Mouse (Mus musculus): ENCODE results near the gene L3mbtl2. TPM values are rescaled to one million over a fixed set of nuclear protein-coding genes. Genes with fewer than 3 reads are reported as not detected.
A peak's percentile ranks its signal among the peaks of the same experiment; 100 is the strongest.

The L3mbtl2 gene
- polyA plus RNA-seq, 1 experiment from 2014 or later: 31.8 TPM

- Histone ChIP-seq H3K4me3 (replicated peaks) (no peak overlapping the region), H3K27me3 (no peaks in the 10 kb centered on the region), H3K27ac (no peak overlapping the region), H3K36me3 (peaks cover 90% of the 10 kb centered on the region), H3K9me3 (no peaks in the 10 kb centered on the region), H3K4me1 (replicated peaks) (no peaks in the 10 kb centered on the region), H3K4me2 (replicated peaks) (no peak overlapping the region), H3K9ac (replicated peaks) (no peak overlapping the region)
- WGBS: 86% methylated on average over 4 of the region's 4 CpGs
- ATAC-seq: no peak
Observed at GRCm38 (mm10) chr15:81710801-81711200, 47.1 kb downstream of the L3mbtl2 start.

DNA sequence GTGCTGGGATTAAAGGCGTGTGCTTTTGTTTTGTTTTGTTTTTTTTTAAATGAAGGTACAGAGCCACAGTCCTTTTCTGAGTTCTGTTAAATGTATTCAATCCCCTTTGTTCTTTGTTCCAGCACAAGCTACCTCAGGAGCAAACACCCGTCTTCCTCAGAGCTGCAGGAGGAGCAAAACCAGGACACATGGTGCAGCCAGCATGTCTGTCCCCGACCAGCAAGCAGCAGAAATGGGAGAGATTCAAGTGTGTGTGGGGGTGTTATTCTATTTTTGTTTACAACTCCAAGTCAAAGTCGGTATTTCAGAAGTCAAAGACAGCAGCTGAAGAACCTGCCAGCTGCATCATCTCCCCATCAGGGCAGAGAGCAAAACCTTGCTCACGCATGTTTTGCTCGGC lies 50.1 kb downstream of the L3mbtl2 start:
- Histone ChIP-seq H3K4me2 (replicated peaks) (no peak overlapping the region), H3K36me3 (peaks cover 92% of the 10 kb centered on the region), H3K9ac (replicated peaks) (no peak overlapping the region), H3K4me1 (replicated peaks) (peaks cover 10% of the 10 kb centered on the region), H3K27ac (no peak overlapping the region), H3K4me3 (replicated peaks) (no peak overlapping the region), H3K9me3 (no peaks in the 10 kb centered on the region), H3K27me3 (no peaks in the 10 kb centered on the region)
- WGBS: 89% methylated on average over 6 of the region's 6 CpGs
- no peak for ATAC-seq

GRCm38 (mm10) chr15:81718336-81719138 lies 54.8 kb downstream of the L3mbtl2 start:
- peak; percentile 89 for ATAC-seq
- H3K4me3 ChIP-seq (replicated peaks): no peak overlapping the region
- peak overlapping the region; percentile 17 for H3K9ac ChIP-seq (replicated peaks)
- H3K27me3 ChIP-seq: no peaks in the 10 kb centered on the region
- peaks cover 15% of the 10 kb centered on the region for H3K4me1 ChIP-seq (replicated peaks)
- H3K9me3 ChIP-seq: no peaks in the 10 kb centered on the region
- peaks cover 94% of the 10 kb centered on the region for H3K36me3 ChIP-seq
- 82% methylated on average over 9 of the region's 9 CpGs for WGBS
- peak overlapping the region; percentile 87 for H3K27ac ChIP-seq
- H3K4me2 ChIP-seq (replicated peaks): peak overlapping the region; percentile 25; the same call in 1 of the 2 replicates

DNA sequence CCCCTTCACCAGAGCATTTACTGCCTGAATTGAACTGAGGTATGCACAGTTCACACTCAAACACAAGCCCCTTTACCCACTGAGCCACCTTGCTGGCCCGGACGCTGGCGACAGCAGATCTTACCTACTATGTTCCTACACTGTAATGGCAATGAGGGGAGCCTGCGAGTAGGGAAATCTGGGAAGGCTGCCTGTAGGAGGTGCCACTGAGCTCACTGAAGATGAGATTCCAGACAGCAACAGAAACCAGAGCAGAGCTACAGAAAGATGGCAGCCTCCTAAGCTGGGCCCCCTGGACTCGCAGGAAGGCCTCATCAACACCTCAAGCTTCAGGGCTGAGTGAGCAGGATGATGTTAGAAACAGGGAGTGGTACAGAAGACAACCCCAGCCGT lies 55.4 kb downstream of the L3mbtl2 start:
- Histone ChIP-seq H3K4me1 (replicated peaks) (peaks cover 15% of the 10 kb centered on the region), H3K36me3 (peaks cover 94% of the 10 kb centered on the region), H3K4me3 (replicated peaks) (no peak overlapping the region), H3K27ac (peak overlapping the region; percentile 87), H3K27me3 (no peaks in the 10 kb centered on the region), H3K9me3 (no peaks in the 10 kb centered on the region), H3K9ac (replicated peaks) (no peak overlapping the region), H3K4me2 (replicated peaks) (no peak overlapping the region)
- WGBS: 89% methylated on average over 6 of the region's 6 CpGs
- no peak for ATAC-seq

DNA sequence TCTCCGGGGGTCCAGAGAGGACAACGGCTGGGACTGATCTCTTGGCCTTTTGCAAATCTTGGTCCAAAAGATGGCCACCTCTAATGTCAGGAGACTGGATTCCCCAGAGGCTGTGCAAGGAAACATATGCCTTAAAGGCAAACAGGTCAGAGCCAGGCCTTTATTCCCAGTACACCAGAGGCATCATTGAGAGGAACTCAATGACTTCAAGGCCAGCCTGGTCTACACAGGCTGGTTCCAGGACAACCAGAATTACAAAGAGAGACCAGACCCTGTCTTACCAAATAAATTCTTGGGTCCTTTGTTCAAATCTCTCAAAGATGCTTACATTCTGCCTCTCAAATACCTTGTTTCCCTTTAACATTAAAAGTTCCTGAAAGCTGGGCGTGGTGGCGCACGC lies 58.7 kb downstream of the L3mbtl2 start:
- Histone ChIP-seq H3K4me2 (replicated peaks) (no peak overlapping the region), H3K4me1 (replicated peaks) (peaks cover 26% of the 10 kb centered on the region), H3K27me3 (no peaks in the 10 kb centered on the region), H3K36me3 (peaks cover 71% of the 10 kb centered on the region), H3K4me3 (replicated peaks) (no peak overlapping the region), H3K27ac (no peak overlapping the region), H3K9me3 (no peaks in the 10 kb centered on the region), H3K9ac (replicated peaks) (no peak overlapping the region)
- no peak for ATAC-seq
- WGBS: 94% methylated on average over 5 of the region's 5 CpGs

DNA sequence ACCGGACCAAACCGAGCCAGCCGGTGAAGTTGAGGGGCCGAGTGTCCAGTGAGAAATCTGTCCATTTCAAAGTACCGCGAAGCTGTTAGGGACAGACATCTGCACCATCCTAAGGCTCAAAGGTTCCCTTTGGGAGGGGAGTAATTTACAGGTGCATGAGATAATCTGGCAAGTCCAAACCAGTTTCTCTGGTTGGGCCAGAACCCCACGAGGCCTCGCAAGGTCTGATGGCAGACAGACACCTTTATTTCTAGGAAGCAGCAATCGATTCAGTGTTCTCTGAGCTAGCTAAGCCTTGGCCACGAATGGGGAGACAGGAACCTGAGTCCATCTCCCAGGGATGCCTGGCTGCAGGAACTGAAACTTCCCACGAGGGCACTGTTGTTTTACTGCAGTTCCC lies 60.0 kb downstream of the L3mbtl2 start:
- peaks cover 60% of the 10 kb centered on the region for H3K36me3 ChIP-seq
- H3K9ac ChIP-seq (replicated peaks): no peak overlapping the region
- no peak overlapping the region for H3K27ac ChIP-seq
- WGBS: 93% methylated on average over 11 of the region's 11 CpGs
- no peaks in the 10 kb centered on the region for H3K9me3 ChIP-seq
- H3K4me2 ChIP-seq (replicated peaks): no peak overlapping the region
- H3K27me3 ChIP-seq: no peaks in the 10 kb centered on the region
- H3K4me1 ChIP-seq (replicated peaks): peaks cover 30% of the 10 kb centered on the region
- no peak overlapping the region for H3K4me3 ChIP-seq (replicated peaks)
- no peak for ATAC-seq

GRCm38 (mm10) chr15:81725965-81726364 lies 62.3 kb downstream of the L3mbtl2 start:
- Histone ChIP-seq H3K9me3 (no peaks in the 10 kb centered on the region), H3K4me3 (replicated peaks) (no peak overlapping the region), H3K27me3 (no peaks in the 10 kb centered on the region), H3K27ac (no peak overlapping the region), H3K4me1 (replicated peaks) (peaks cover 29% of the 10 kb centered on the region), H3K9ac (replicated peaks) (no peak overlapping the region), H3K36me3 (peaks cover 36% of the 10 kb centered on the region), H3K4me2 (replicated peaks) (no peak overlapping the region)
- WGBS: 93% methylated on average over 8 of the region's 8 CpGs
- no peak for ATAC-seq

DNA sequence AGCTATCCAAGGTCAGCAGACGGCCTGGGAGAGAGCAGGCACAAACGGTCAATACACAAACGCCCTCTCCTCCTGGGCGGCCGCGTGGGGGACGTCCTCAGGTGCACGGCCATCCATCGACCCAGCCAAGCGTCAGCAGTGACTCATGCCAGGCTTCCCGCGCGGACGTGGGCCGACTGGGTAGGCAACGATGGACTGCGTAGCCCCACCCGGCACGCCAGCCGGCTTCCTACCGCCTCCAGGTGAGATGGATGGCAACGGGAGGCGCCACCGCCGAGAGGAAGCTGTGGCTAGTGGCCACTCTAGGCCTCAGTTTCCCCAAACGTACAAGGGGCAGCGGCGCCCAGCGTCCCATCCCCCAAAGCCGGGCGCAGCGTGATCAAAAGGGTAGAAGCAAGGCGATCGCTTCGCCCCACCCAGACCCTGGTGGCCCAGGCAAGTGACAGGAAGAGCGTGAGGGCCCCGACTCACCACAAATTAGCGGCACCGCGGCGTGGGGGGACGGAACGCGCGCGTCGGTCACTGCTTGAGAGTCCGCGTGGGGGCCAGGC lies 65.6 kb downstream of the L3mbtl2 start:
- H3K9ac ChIP-seq (replicated peaks): peak overlapping the region; percentile 94
- ATAC-seq: peak; percentile 18
- peak overlapping the region; percentile 96 for H3K4me2 ChIP-seq (replicated peaks)
- WGBS: under 1% methylated on average over 49 of the region's 49 CpGs
- H3K4me1 ChIP-seq (replicated peaks): peaks cover 29% of the 10 kb centered on the region
- H3K27me3 ChIP-seq: no peaks in the 10 kb centered on the region
- H3K9me3 ChIP-seq: no peaks in the 10 kb centered on the region
- peaks cover 3% of the 10 kb centered on the region for H3K36me3 ChIP-seq
- H3K27ac ChIP-seq: peak overlapping the region; percentile 77
- H3K4me3 ChIP-seq (replicated peaks): peak overlapping the region; percentile 99

- Histone ChIP-seq H3K27me3 (no peaks in the 10 kb centered on the region), H3K27ac (peak overlapping the region; percentile 77), H3K9me3 (no peaks in the 10 kb centered on the region), H3K36me3 (no peaks in the 10 kb centered on the region), H3K4me3 (replicated peaks) (peak overlapping the region; percentile 99), H3K9ac (replicated peaks) (peak overlapping the region; percentile 94), H3K4me2 (replicated peaks) (peak overlapping the region; percentile 96), H3K4me1 (replicated peaks) (peaks cover 29% of the 10 kb centered on the region)
- 5% methylated on average over 41 of the region's 41 CpGs for WGBS
- peak; percentile 99 for ATAC-seq
Observed at GRCm38 (mm10) chr15:81729792-81730635, 66.3 kb downstream of the L3mbtl2 start.

DNA sequence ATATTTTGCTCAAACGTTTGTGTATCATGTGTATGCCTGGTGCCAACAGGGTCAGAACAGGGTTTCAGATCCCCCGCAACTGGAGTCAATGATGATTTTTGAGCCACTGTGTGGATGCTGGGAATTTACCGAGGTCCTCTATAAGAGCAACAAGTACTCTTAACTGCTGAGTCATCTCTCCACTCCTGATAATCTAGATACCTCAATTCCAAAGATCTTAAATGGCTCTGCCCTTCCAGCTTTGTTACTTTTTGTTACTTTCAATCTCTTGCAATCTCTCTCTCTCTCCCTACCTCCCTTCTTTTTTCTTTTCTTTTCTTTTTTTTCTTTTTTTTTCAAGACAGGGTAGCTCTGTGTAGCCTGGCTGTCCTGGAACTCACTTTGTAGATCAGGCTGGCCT lies 71.4 kb downstream of the L3mbtl2 start:
- no peaks in the 10 kb centered on the region for H3K27me3 ChIP-seq
- no peak overlapping the region for H3K27ac ChIP-seq
- no peak for ATAC-seq
- H3K36me3 ChIP-seq: no peaks in the 10 kb centered on the region
- H3K9ac ChIP-seq (replicated peaks): no peak overlapping the region
- no peak overlapping the region for H3K4me2 ChIP-seq (replicated peaks)
- no peaks in the 10 kb centered on the region for H3K9me3 ChIP-seq
- no peaks in the 10 kb centered on the region for H3K4me1 ChIP-seq (replicated peaks)
- 65% methylated on average over 3 of the region's 3 CpGs for WGBS
- H3K4me3 ChIP-seq (replicated peaks): no peak overlapping the region

Measured in midbrain, embryonic 13.5 days (tissue).